Mouse (Mus musculus) hindbrain, embryonic 15.5 days (tissue): ENCODE data around the gene Topors. TPM values are rescaled to one million over a fixed set of nuclear protein-coding genes. Genes with fewer than 3 reads are reported as not detected.

Experiments used
- ATAC-seq: fragments of 200-750 bp; cut with Nextera tagmentation; 2 replicates; pipeline ENCODE4 v1.8.0; 2017; ENCODE audit warnings: low read depth, moderate number of reproducible peaks, moderate TSS enrichment; ENCODE audit not compliant: low FRiP score
- H3K27ac ChIP-seq: fragments of 300-500 bp; sonication (generic); replicated peaks from 2 replicates; pipeline ENCODE4 v1.5.1; 2015; ENCODE audit warnings: mild to moderate bottlenecking, inconsistent platforms
- H3K27me3 ChIP-seq: fragments of 300-500 bp; sonication (generic); 2 replicates; pipeline ENCODE4 v1.6.1; 2015; ENCODE audit warnings: control low read depth, inconsistent platforms
- H3K36me3 ChIP-seq: fragments of 300-500 bp; sonication (generic); 2 replicates; pipeline ENCODE4 v1.6.1; 2015; ENCODE audit warnings: control low read depth, inconsistent platforms
- H3K4me1 ChIP-seq: fragments of 300-500 bp; sonication (generic); replicated peaks from 2 replicates; pipeline ENCODE4 v1.6.1; 2015; ENCODE audit warnings: control low read depth, inconsistent platforms
- H3K4me2 ChIP-seq: fragments of 300-500 bp; sonication (generic); 2 replicates; pipeline ENCODE4 v1.6.1; 2015; ENCODE audit warnings: moderate library complexity, mild to moderate bottlenecking, inconsistent platforms
- H3K4me3 ChIP-seq: fragments of 300-500 bp; sonication (generic); 2 replicates; pipeline ENCODE4 v1.5.1; 2015; ENCODE audit warnings: mild to moderate bottlenecking, inconsistent platforms
- H3K9ac ChIP-seq: fragments of 300-500 bp; sonication (generic); 2 replicates; pipeline ENCODE4 v1.6.1; 2015; ENCODE audit warnings: inconsistent platforms
- H3K9me3 ChIP-seq: fragments of 300-500 bp; sonication (generic); 2 replicates; pipeline ENCODE4 v1.6.1; 2016; ENCODE audit warnings: control low read depth, inconsistent platforms
- WGBS: fragments of 180-500 bp; shearing (Covaris S2); methylation state at CpG from one replicate; pipeline ENCODE4 v1.1.7; 2015; 5-methylcytosine and 5-hydroxymethylcytosine counted together
- polyA plus RNA-seq: library from polyadenylated mRNA; unstranded; fragments of >200 nt; fragmentation: Nextera tagmentation; extraction: Ambion mirVana; gene quantifications from 2 replicates; pipeline ENCODE4 v1.2.1, GENCODE M21; 2015

Topors gene
- polyA plus RNA-seq, 1 experiment from 2014 or later = 29.2 TPM

GRCm38 (mm10) chr4:40221876-40222585 is 47.6 kb downstream of the Topors start:
- WGBS = 36% methylated on average over 21 of the region's 21 CpGs
- H3K27ac ChIP-seq = no peak overlapping the region
- H3K36me3 ChIP-seq = no peaks in the 10 kb centered on the region
- no peak overlapping the region for H3K4me3 ChIP-seq
- no peak for ATAC-seq
- no peaks in the 10 kb centered on the region for H3K27me3 ChIP-seq
- H3K4me1 ChIP-seq = no peaks in the 10 kb centered on the region
- no peak overlapping the region for H3K9ac ChIP-seq
- no peaks in the 10 kb centered on the region for H3K9me3 ChIP-seq
- H3K4me2 ChIP-seq = no peak overlapping the region

GRCm38 (mm10) chr4:40221004-40221760 is 48.5 kb downstream of the Topors start:
- Histone ChIP-seq H3K27me3 (no peaks in the 10 kb centered on the region), H3K4me1 (no peaks in the 10 kb centered on the region), H3K9ac (no peak overlapping the region), H3K4me3 (no peak overlapping the region), H3K36me3 (no peaks in the 10 kb centered on the region), H3K9me3 (no peaks in the 10 kb centered on the region), H3K4me2 (no peak overlapping the region), H3K27ac (no peak overlapping the region)
- WGBS = 31% methylated on average over 14 of the region's 14 CpGs
- no peak for ATAC-seq

- no peaks in the 10 kb centered on the region for H3K27me3 ChIP-seq
- H3K9ac ChIP-seq = no peak overlapping the region
- no peak overlapping the region for H3K4me3 ChIP-seq
- no peak overlapping the region for H3K27ac ChIP-seq
- peak overlapping the region; percentile 6; the same call in 1 of the 2 replicates for H3K4me2 ChIP-seq
- no peaks in the 10 kb centered on the region for H3K9me3 ChIP-seq
- no peaks in the 10 kb centered on the region for H3K36me3 ChIP-seq
- ATAC-seq = no peak
- no peaks in the 10 kb centered on the region for H3K4me1 ChIP-seq
- WGBS = 24% methylated on average over 12 of the region's 12 CpGs
Measured at GRCm38 (mm10) chr4:40220437-40220836, 49.2 kb downstream of the Topors start.

- Histone ChIP-seq H3K4me2 (no peak overlapping the region), H3K9me3 (no peaks in the 10 kb centered on the region), H3K9ac (no peak overlapping the region), H3K4me1 (no peaks in the 10 kb centered on the region), H3K36me3 (no peaks in the 10 kb centered on the region), H3K4me3 (no peak overlapping the region), H3K27ac (no peak overlapping the region), H3K27me3 (no peaks in the 10 kb centered on the region)
- ATAC-seq = no peak
- WGBS = 68% methylated on average over 7 of the region's 7 CpGs
Measured at GRCm38 (mm10) chr4:40218382-40218781, 51.3 kb downstream of the Topors start.

- no peaks in the 10 kb centered on the region for H3K27me3 ChIP-seq
- 58% methylated on average over 3 of the region's 3 CpGs for WGBS
- no peak overlapping the region for H3K27ac ChIP-seq
Measured at GRCm38 (mm10) chr4:40217910-40218309, 51.7 kb downstream of the Topors start.

GRCm38 (mm10) chr4:40212177-40212576 is 57.5 kb downstream of the Topors start:
- 94% methylated on average over 4 of the region's 6 CpGs for WGBS
- Histone ChIP-seq H3K4me3 (no peak overlapping the region), H3K36me3 (no peaks in the 10 kb centered on the region), H3K4me1 (no peaks in the 10 kb centered on the region), H3K27me3 (no peaks in the 10 kb centered on the region), H3K9me3 (no peaks in the 10 kb centered on the region), H3K4me2 (no peak overlapping the region), H3K9ac (no peak overlapping the region), H3K27ac (no peak overlapping the region)
- no peak for ATAC-seq

More at GRCm38 (mm10) chr4:40217910-40218309, 51.7 kb downstream of the Topors start:
- no peaks in the 10 kb centered on the region for H3K4me1 ChIP-seq
- H3K9ac ChIP-seq = no peak overlapping the region
- H3K4me2 ChIP-seq = no peak overlapping the region
- no peak for ATAC-seq
- no peak overlapping the region for H3K4me3 ChIP-seq
- no peaks in the 10 kb centered on the region for H3K9me3 ChIP-seq
- H3K36me3 ChIP-seq = no peaks in the 10 kb centered on the region

Other genes starting within 250 kb of the Topors start
- 45.1 and 46.8 TPM in 2 replicates for gene Aco1, start 126.8 kb downstream of the Topors start, polyA plus RNA-seq
- 3.3 TPM in 2 replicates for gene Ddx58, start 30.0 kb downstream of the Topors start, polyA plus RNA-seq
- 13.7 and 20.3 TPM in 2 replicates for gene Smim27, start 271 bp downstream of the Topors start, polyA plus RNA-seq
- gene Ndufb6, start 9.6 kb upstream of the Topors start, polyA plus RNA-seq = 361 and 394 TPM in 2 replicates
- 0.60 and 1.1 TPM in 2 replicates for gene Tmem215, start 202.3 kb upstream of the Topors start, polyA plus RNA-seq